12 mouse cellular contexts compared by ENCODE assay signal in genomic region chr4:10290326-10290725, GRCm38 (mm10).
DNase-seq lines count a peak whose midpoint lies in the region; TF ChIP-seq lines count a peak whose summit lies in the region.
"Had no signal": no experiment of that assay in that cellular context is flagged by ENCODE, and none has a peak within 500 bp of the region (broad histone marks: within the 10 kb centered on the region; RNA-seq: fewer than 3 reads in every experiment).

No protein-coding gene starts in this region.

- intact Hi-C loops in gastrocnemius, adult 2 months (cut with DNase I), result no loop called here
- intact Hi-C loops in left cerebral cortex, adult 2 months (cut with DNase I), result loop anchor here (2.0 kb wide), 2 partner anchors 130 to 544 kb away; no protein-coding TSS in a partner anchor
- intact Hi-C loops in left cerebral cortex, postnatal 4 days (cut with DNase I), result no loop called here

- no peak for TF ChIP-seq POLR2A in MEL (IDR thresholded peaks at IDR 0.05; ENCODE audit: control insufficient read depth in 1 of 2, insufficient read depth in 1 of 2, low read depth in 1 of 2, low read length in 2 of 2, poor library complexity in 1 of 2)

- TF ChIP-seq EP300 in MEL (IDR thresholded peaks at IDR 0.05; ENCODE audit: low read depth in 1 of 2, low read length in 2 of 2), result no peak

- H3K4me3 ChIP-seq in gastrocnemius, adult 2 months, result no peak overlapping the region
- H3K4me3 ChIP-seq in left cerebral cortex, adult 2 months, result no peak overlapping the region
- H3K4me3 ChIP-seq in MEL (ENCODE audit: control insufficient read depth in 1 of 2, insufficient read depth in 1 of 2, low read depth in 2 of 2, low read length in 2 of 2), result no peak overlapping the region
- H3K4me3 ChIP-seq: erythroblast, embryonic 14.5 days; limb, embryonic 15.5 days had no signal

- H3K36me3 ChIP-seq in MEL (ENCODE audit: control insufficient read depth in 1 of 2, insufficient read depth in 2 of 2, low read length in 2 of 2), result no peaks in the 10 kb centered on the region
- H3K36me3 ChIP-seq: limb, embryonic 15.5 days had no signal

- DNase-seq in gastrocnemius, adult 2 months, result no peak
- DNase-seq in gastrocnemius, postnatal 25 days, result no peak
- DNase-seq in left cerebral cortex, adult 2 months (ENCODE audit: extremely low spot score in 1 of 2, low spot score in 2 of 2), result no peak
- DNase-seq in left cerebral cortex, postnatal 4 days, result no peak
- peak; percentile 4 for DNase-seq in MEL (ENCODE audit: low read depth, low spot score)
- DNase-seq in lung, postnatal 25 days (ENCODE audit: low spot score), result peak; percentile 18
- DNase-seq in adrenal gland, adult 8-10 months, result no peak
- DNase-seq in cerebellum, postnatal 4 days (ENCODE audit: low spot score in 2 of 2), result no peak
- DNase-seq: kidney, adult 18-20 months; right cerebral cortex, adult 18-20 months had no signal

- H3K27ac ChIP-seq in gastrocnemius, adult 2 months, result no peak overlapping the region
- no peak overlapping the region for H3K27ac ChIP-seq in left cerebral cortex, adult 2 months
- no peak overlapping the region for H3K27ac ChIP-seq in MEL (ENCODE audit: control insufficient read depth, low read depth, low read length)
- H3K27ac ChIP-seq: limb, embryonic 15.5 days had no signal

- H3K4me1 ChIP-seq in MEL (ENCODE audit: control insufficient read depth in 1 of 2, insufficient read depth in 2 of 2, low read length in 2 of 2), result no peaks in the 10 kb centered on the region
- H3K4me1 ChIP-seq: limb, embryonic 15.5 days had no signal

- TF ChIP-seq RAD21 in MEL (IDR thresholded peaks at IDR 0.05; ENCODE audit: low read depth, low read length), result peak; percentile 13

- no peak overlapping the region for H3K9ac ChIP-seq in MEL (ENCODE audit: control insufficient read depth, low read depth, low read length, poor library complexity, severe bottlenecking)
- H3K9ac ChIP-seq: limb, embryonic 15.5 days had no signal

- H3K79me2 ChIP-seq in MEL (ENCODE audit: control insufficient read depth, insufficient read depth, low read length, poor library complexity), result no peaks in the 10 kb centered on the region

- peak; percentile 43 for TF ChIP-seq CTCF in gastrocnemius, adult 2 months (IDR thresholded peaks at IDR 0.05)
- peak; percentile 50 for TF ChIP-seq CTCF in left cerebral cortex, adult 2 months (IDR thresholded peaks at IDR 0.05)
- TF ChIP-seq CTCF in MEL (IDR thresholded peaks at IDR 0.05 in 2 of 3, conservative IDR thresholded peaks at IDR 0.05 in 1 of 3; ENCODE audit: control insufficient read depth in 1 of 3, insufficient read depth in 1 of 3, low read depth in 2 of 3, low read length in 3 of 3, poor library complexity in 1 of 3, severe bottlenecking in 1 of 3), result peak in 1 of 3 experiments; percentile 17; a peak in 2 of 6 replicates

- H3K9me3 ChIP-seq in MEL (replicated peaks; ENCODE audit: insufficient read depth, low read length), result no peaks in the 10 kb centered on the region
- H3K9me3 ChIP-seq: limb, embryonic 15.5 days had no signal

- H3K27me3 ChIP-seq in MEL (ENCODE audit: control insufficient read depth in 1 of 2, insufficient read depth in 2 of 2, low read length in 2 of 2), result no peaks in the 10 kb centered on the region
- H3K27me3 ChIP-seq: limb, embryonic 15.5 days had no signal

TF ChIP-seq in MEL, 35 proteins besides CTCF, POLR2A, EP300 and RAD21:
- no peak for TF ChIP-seq GATA1 (IDR thresholded peaks at IDR 0.05; ENCODE audit: low read depth, low read length)
- TF ChIP-seq MXI1 (IDR thresholded peaks at IDR 0.05; ENCODE audit: low read depth, low read length), result no peak
TF ChIP-seq in MEL: peak in this region for 0.

Comparison
In these comparisons a context has a peak if more than half of its experiments do, and no peak if none do; other contexts are left out.
1. DNase-seq: peak in MEL (single experiment) and lung, postnatal 25 days (single experiment); none in gastrocnemius, adult 2 months (single experiment), gastrocnemius, postnatal 25 days (single experiment), left cerebral cortex, adult 2 months (0 of 2), left cerebral cortex, postnatal 4 days (single experiment), adrenal gland, adult 8-10 months (single experiment) and cerebellum, postnatal 4 days (0 of 2).